Mouse (Mus musculus): ENCODE data around the gene Gm13889. TPM values are rescaled to one million over a fixed set of nuclear protein-coding genes. Genes with fewer than 3 reads are reported as not detected.

The Gm13889 gene
- polyA plus RNA-seq, 1 experiment from 2014 or later, result 5.2 TPM

DNA sequence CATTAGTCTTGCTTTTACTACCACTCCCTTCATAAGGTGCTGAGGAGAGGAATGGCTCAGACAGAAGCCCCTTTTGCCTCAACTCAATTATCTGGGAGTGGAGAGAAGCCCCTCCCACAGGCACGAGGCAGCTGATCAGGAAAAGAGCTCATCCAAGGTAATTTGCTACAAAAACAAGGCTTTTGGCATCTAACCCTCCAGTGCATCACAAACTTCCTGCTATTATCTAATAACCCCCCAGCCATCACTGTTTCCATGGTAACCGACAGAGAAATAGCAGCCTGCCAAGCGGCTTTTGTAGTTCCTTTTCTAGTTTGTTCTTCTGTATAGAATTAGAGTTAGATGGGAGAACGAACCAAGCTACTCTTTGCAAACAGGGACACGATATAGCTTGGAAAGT lies 35.3 kb upstream of the Gm13889 start:
- Histone ChIP-seq H3K9me3 (ENCODE audit: low read length) (no peaks in the 10 kb centered on the region), H3K4me3 (ENCODE audit: low read depth, low read length) (no peak overlapping the region), H3K4me2 (ENCODE audit: low read depth, low read length) (no peak overlapping the region), H3K9ac (replicated peaks) (no peak overlapping the region), H3K27ac (ENCODE audit: low read depth) (no peak overlapping the region), H3K27me3 (ENCODE audit: insufficient read depth, low read length) (no peaks in the 10 kb centered on the region), H3K4me1 (ENCODE audit: insufficient read depth) (no peaks in the 10 kb centered on the region), H3K36me3 (replicated peaks; ENCODE audit: insufficient read depth, low read length) (peaks cover 63% of the 10 kb centered on the region)
- ATAC-seq, result no peak
- WGBS (ENCODE audit: insufficient replicate concordance), result 62% methylated on average over 5 of the region's 5 CpGs
- DNase-seq, result no peak
- TF ChIP-seq CTCF (IDR thresholded peaks at IDR 0.05; ENCODE audit: low read depth) (no peak), EP300 (IDR thresholded peaks at IDR 0.05; ENCODE audit: low read depth) (no peak)

DNA sequence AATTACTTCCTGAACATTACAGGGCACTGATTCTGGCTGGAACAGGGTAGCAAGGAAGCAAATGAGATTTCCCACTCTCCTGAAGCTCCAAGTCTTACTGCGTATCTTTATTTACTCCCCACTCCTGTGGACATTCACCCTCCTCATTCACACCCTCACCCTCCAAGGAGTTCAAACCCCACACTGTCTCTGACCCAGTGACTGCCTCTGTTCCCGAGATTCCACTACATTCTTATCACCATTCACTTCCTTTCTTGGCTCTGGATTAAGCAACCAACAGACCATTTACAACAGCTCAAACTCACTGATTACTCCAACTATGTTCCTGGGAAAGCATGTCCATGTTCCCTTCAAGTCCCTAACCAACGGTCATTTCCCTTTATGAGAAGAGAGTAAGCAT lies 34.3 kb upstream of the Gm13889 start:
- Histone ChIP-seq H3K4me2 (ENCODE audit: low read depth, low read length) (no peak overlapping the region), H3K4me3 (ENCODE audit: low read depth, low read length) (no peak overlapping the region), H3K27me3 (ENCODE audit: insufficient read depth, low read length) (no peaks in the 10 kb centered on the region), H3K9me3 (ENCODE audit: low read length) (no peaks in the 10 kb centered on the region), H3K27ac (ENCODE audit: low read depth) (0 out of 2 replicates have a peak overlapping the region, but pooled peaks have one; percentile 55), H3K9ac (replicated peaks) (no peak overlapping the region), H3K36me3 (replicated peaks; ENCODE audit: insufficient read depth, low read length) (peaks cover 61% of the 10 kb centered on the region), H3K4me1 (ENCODE audit: insufficient read depth) (no peaks in the 10 kb centered on the region)
- ATAC-seq (no peak), DNase-seq (no peak)
- WGBS (ENCODE audit: insufficient replicate concordance), result 67% methylated on average over 3 of the region's 3 CpGs
- no peak for TF ChIP-seq CTCF (IDR thresholded peaks at IDR 0.05; ENCODE audit: low read depth)
- TF ChIP-seq EP300 (IDR thresholded peaks at IDR 0.05; ENCODE audit: low read depth), result no peak

DNA sequence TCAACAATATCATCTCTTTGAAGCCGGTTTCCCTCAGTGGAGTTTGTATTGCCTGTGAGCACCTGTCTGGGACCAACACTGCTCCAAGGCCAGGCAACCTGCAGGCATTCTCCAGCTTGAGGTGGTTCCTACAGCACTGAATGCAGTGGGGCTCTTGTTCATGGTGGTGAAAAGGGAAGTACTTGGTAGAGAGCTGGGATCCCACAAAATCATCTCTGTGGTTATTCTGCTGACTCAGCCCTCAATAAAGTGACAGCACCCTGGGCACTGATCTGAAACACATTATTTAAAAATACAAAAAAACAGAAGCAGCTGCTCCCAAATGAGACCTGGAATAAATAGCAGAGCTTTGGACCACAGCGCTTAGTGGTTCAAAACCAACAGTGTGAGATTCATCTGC lies 31.4 kb upstream of the Gm13889 start:
- Histone ChIP-seq H3K9me3 (ENCODE audit: low read length) (no peaks in the 10 kb centered on the region), H3K36me3 (replicated peaks; ENCODE audit: insufficient read depth, low read length) (peaks cover 48% of the 10 kb centered on the region), H3K4me1 (ENCODE audit: insufficient read depth) (no peaks in the 10 kb centered on the region), H3K27ac (ENCODE audit: low read depth) (no peak overlapping the region), H3K27me3 (ENCODE audit: insufficient read depth, low read length) (no peaks in the 10 kb centered on the region), H3K4me3 (ENCODE audit: low read depth, low read length) (no peak overlapping the region), H3K9ac (replicated peaks) (no peak overlapping the region), H3K4me2 (ENCODE audit: low read depth, low read length) (no peak overlapping the region)
- WGBS (ENCODE audit: insufficient replicate concordance), result 77% methylated on average over 2 of the region's 2 CpGs
- no peak for TF ChIP-seq CTCF (IDR thresholded peaks at IDR 0.05; ENCODE audit: low read depth)
- TF ChIP-seq EP300 (IDR thresholded peaks at IDR 0.05; ENCODE audit: low read depth), result no peak
- DNase-seq (no peak), ATAC-seq (no peak)

DNA sequence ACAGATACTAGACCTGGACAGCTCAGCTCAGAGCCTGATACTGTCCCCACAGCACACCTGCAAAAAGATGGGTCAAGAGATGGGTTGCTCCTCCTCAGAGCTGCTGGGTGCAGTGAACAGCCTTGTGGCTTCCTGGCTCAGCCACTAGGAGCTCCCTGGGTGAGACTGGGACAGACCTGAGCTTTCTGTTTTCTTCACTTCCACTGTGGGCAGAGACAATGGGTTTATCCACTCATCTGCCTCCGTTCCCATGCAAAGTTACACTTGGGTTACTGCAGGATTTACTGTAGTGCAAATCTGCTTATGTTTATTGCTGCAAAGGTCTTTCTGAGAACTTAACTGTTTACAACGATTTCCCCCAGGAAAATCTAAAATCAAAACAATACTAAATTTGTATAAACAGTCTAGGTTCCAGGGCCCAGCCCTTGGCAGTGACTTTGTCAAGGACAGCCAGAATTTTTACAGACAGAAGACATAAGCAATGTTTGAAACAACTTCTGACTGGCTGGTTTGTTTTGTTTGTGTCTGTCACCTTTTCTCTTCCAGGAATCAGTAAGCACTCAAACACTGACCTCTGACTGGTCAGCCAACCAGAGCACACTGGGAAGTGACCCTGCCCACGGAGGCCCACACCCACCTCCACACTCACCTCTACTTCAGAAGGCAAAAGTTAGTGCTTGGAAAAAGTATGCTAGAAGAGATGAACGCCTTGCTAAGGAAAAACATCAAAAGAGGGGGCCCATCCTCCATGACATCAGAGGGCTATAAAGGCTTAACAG lies 25.6 kb upstream of the Gm13889 start:
- peaks cover 28% of the 10 kb centered on the region for H3K36me3 ChIP-seq (replicated peaks; ENCODE audit: insufficient read depth, low read length)
- H3K9ac ChIP-seq (replicated peaks), result no peak overlapping the region
- WGBS (ENCODE audit: insufficient replicate concordance), result 76% methylated on average over 4 of the region's 4 CpGs
- no peak overlapping the region for H3K4me2 ChIP-seq (ENCODE audit: low read depth, low read length)
- H3K4me3 ChIP-seq (ENCODE audit: low read depth, low read length), result no peak overlapping the region
- H3K27me3 ChIP-seq (ENCODE audit: insufficient read depth, low read length), result no peaks in the 10 kb centered on the region
- H3K4me1 ChIP-seq (ENCODE audit: insufficient read depth), result no peaks in the 10 kb centered on the region
- ATAC-seq, result no peak
- no peaks in the 10 kb centered on the region for H3K9me3 ChIP-seq (ENCODE audit: low read length)
- 0 out of 2 replicates have a peak, but pooled peaks have one; percentile 6 for TF ChIP-seq CTCF (IDR thresholded peaks at IDR 0.05; ENCODE audit: low read depth)
- TF ChIP-seq EP300 (IDR thresholded peaks at IDR 0.05; ENCODE audit: low read depth), result no peak
- H3K27ac ChIP-seq (ENCODE audit: low read depth), result no peak overlapping the region
- no peak for DNase-seq

DNA sequence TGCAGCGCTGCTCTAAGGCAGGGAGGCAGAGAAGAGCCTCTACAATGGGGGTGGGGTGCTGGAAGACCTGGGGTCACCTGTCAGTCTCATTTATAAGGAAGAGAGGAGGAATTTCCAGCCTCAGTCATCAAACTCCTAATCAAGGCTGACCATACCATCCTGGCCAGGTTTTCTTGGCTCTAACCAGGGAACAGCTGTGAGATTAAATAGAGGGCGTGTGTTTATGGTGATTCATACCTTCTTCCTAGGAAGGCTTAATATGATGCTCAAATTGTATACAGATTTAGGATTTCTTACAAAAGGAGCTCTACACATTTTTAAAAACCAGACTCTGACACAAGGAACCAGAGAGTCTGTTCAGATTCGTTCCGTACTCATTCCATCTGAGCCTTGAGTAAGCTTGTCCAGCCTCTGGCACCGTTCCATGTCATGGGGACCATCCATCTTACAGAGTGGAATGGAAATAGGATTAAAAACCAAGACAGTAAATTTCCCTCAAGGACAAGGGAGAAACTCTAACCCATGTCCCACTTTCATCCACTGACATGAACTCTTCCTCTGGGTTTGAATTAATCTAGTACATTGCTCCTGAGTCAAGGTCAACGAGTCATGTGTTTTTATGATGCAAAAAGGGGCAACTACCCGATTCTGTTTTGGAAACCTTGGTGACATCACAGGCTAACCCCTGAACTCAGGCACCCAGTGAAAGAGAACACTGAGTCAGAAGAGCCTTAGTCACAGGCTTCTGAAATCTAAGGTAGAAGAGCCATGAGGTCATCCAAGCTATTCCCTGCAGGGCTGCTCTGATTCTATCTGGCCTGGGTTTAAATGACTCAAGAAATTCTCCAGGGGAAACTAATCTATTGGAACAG lies 22.5 kb upstream of the Gm13889 start:
- Histone ChIP-seq H3K9me3 (ENCODE audit: low read length) (no peaks in the 10 kb centered on the region), H3K4me3 (ENCODE audit: low read depth, low read length) (no peak overlapping the region), H3K27ac (ENCODE audit: low read depth) (no peak overlapping the region), H3K27me3 (ENCODE audit: insufficient read depth, low read length) (no peaks in the 10 kb centered on the region), H3K36me3 (replicated peaks; ENCODE audit: insufficient read depth, low read length) (peaks cover 19% of the 10 kb centered on the region), H3K9ac (replicated peaks) (no peak overlapping the region), H3K4me2 (ENCODE audit: low read depth, low read length) (no peak overlapping the region), H3K4me1 (ENCODE audit: insufficient read depth) (peaks cover 7% of the 10 kb centered on the region)
- WGBS (ENCODE audit: insufficient replicate concordance), result 82% methylated on average over 7 of the region's 7 CpGs
- DNase-seq (no peak), ATAC-seq (no peak)
- no peak for TF ChIP-seq CTCF (IDR thresholded peaks at IDR 0.05; ENCODE audit: low read depth)
- TF ChIP-seq EP300 (IDR thresholded peaks at IDR 0.05; ENCODE audit: low read depth), result no peak

All from liver, postnatal 0 days (tissue).